Mouse (Mus musculus) cerebellum, adult 11 months (tissue): Measurements from ENCODE around the gene Esyt1.
"Not testable (repeated sequence)": the region's sequence is repeated elsewhere in the genome, so short reads cannot be mapped to it uniquely, and the experiment has no call there.

ENCODE experiments used
- DNase-seq: peaks from one replicate; pipeline ENCODE4 v3.0.0; 2022

Esyt1 gene

DNA sequence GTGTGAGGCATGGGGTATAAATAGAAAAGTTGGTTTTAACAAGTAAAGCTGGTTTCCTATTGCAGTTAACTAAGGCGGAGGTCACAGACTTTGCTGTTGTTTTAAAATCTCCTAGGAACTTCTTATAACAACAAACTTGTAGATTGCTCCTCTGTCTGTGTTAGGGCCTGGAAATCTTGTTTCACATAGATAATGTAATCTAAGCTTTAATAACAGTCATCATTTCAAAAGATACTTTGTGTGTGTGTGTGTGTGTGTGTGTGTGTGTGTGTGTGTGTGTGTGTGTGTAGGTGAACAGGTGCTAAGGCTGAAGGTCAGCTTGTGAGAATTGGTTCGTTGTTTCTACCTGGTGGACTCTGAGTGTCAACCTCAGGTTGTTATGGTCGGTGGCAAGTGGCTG, 21.7 kb downstream of the Esyt1 start:
- no peak for DNase-seq

DNA sequence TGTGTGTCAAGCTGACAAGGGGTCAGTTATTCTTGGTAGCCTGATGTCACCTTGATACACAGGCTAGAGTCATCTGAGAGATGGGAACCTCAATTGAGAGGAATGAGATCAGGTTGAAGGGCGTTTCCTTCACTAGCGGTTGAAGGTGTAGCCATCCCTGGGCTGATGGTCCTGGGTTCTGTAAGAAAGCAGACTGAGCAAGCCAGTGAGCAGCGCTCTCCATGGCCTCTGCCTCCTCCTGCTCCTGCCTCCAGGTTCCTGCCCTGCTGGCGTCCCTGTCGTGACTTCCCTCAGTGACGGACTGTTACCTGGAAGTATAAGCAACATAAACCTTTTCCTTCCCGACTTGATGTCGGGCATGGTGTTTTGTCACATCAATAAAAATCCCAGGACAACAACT, 22.1 kb downstream of the Esyt1 start:
- no peak for DNase-seq

- no peak for DNase-seq
Observed at GRCm38 (mm10) chr10:128502341-128502740, 23.3 kb downstream of the Esyt1 start.

GRCm38 (mm10) chr10:128499116-128499671, 26.5 kb downstream of the Esyt1 start:
- DNase-seq, result peak; percentile 58

DNA sequence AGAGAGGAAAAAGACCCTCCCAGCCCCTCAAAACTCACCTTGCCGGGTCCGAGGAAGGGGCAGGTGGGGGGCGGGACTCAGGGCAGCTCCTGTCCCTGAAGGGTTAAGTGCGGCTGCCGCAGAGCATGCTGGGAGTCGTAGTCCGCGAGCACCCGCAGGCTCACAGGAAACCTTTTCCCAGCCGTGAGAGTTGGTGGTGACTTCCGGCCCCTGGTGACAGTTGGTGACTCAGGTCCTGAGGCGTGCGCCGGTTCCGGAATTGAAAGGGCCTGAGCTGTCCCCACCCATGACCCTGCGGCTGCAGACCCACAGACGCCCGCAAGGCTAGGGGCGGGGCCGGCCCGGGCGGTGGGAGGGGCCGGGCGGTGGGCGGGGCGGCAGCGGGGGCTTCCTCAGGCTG, 27.1 kb downstream of the Esyt1 start, which contains the start of gene Myl6b:
Gene Myl6b, minus strand, starts transcription at position 96 of the 400 bp plus-strand sequence.
- peak; percentile 95 for DNase-seq

DNA sequence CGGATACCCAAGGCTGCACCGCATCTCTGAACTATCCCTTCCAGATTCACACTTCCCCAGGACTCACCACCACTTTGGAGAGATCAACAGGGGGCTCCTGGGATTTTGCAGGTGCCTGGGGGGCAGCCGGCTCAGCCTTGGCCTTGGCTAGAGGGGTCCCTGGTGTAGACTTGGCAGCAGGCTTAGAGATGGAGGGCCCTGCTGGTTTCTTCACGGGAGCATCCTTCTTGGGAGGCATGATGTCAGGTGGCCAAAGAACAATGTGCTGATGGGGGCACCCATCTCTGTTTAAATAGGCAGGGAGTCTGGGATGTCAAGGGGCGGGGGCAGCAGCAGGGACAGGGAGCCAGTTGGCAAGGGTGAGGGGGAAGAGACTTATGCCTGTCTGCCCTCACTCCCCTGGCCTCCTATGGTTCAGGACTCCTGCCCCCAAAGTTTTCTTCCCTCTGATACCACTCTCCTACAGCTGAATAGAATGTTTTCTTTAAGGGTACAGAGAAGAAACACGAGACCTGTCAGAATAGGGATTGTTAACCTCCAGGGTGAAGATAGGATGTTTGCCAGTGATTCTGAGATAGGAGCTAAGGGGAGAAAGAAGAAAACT, 28.4 kb downstream of the Esyt1 start:
- DNase-seq, result no peak

GRCm38 (mm10) chr10:128496509-128497077, 29.1 kb downstream of the Esyt1 start:
- DNase-seq, result no peak

GRCm38 (mm10) chr10:128495903-128496302, 29.8 kb downstream of the Esyt1 start:
- DNase-seq, result no peak

- no peak for DNase-seq
Observed at GRCm38 (mm10) chr10:128495270-128495669, 30.4 kb downstream of the Esyt1 start.

DNA sequence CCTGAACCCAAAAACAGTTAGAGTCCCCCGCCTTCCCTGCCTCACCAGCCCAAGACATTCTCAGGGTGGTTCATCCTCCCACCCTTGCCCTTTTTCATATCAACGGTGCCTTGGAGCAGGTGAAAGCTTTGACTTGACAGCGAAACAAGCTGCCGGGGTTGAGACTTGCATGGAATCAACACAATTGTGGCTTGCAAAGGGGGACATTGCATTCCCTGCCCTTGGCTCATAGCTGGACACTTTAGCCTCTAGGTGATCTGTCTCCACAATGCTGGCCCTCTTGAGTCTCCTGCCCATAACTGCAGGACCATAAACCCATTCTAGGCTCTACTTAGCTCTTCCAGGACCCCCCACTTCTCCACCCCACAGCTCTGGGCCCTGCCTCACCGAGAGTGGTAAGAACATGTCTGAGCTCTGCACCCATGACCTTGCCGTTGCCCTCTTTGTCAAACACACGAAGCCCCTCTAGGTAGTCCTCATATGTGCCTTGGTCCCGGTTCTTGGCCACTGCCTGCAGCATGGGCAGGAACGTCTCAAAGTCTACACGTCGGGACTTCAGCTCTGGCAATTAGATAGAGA, 30.9 kb downstream of the Esyt1 start:
- no peak for DNase-seq

DNA sequence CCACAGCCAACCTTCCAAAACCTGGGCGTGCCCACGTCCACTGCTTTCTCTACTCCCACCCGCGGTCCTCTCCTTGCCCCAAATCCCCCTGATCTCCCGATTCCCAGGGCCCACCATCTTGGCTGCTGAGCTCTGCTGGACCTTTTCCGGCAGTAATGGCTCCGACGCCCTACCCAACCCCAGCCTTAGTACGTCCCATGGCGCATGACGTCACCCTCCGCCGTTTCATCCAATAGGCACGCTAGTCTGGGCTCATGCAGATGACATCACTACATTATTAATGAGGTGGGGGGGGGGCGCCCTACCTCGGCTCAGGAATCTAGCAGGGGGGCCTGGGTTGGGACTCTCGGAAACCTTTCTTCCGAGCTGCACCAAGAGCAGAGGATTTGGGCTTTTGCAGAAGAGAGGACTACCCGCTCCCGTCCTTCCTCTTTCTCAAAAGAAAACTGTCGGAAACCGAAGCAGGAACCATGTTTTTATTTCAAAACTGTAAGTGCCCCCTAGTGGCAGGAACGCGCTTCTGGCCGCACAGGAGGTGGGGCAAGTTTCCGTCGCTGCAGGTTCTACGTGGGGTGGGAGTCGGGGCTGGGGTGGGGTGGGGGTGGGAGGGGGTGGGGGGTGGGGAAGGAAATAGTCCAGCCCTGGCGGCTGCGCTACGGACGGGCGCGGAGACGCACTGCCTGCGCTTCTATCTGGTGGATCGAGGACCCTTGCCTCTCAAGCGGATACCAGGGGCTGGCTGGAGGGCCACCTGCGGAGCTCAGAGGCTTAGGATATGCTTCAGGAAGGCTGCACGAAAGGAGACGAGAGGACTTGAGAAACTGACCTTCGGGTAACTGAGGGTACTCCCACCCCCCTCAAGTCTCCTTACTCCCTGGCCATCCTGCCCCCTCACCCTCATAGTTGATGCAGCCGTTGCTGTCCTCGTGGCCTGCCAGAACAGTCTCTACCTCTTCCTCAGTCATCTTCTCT, 31.7 kb downstream of the Esyt1 start, which contains the start of gene Myl6:
Gene Myl6, minus strand, starts transcription at position 451 of the 972 bp plus-strand sequence.
- DNase-seq, result peak; percentile 98

DNA sequence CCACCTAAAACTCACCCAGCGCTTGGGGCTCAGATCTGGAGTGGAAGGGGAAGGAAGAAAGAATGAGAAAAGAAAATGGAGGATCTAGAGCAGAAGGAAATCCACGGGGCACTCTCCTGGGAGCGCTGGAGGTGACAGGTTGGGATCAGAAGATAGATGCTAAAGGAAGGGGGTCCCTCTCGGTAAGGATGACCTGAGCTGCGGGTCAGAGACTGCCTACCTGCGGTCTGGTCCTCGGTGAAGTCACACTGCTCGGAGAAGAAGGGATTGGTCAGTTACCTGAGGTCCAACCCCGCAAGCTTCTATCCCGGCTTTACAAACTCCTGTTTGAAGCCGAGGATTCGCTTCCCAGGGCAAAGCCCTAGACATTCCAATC, 32.4 kb downstream of the Esyt1 start:
- DNase-seq, result no peak

- peak; percentile 50 for DNase-seq
Observed at GRCm38 (mm10) chr10:128492633-128493311, 32.9 kb downstream of the Esyt1 start.

GRCm38 (mm10) chr10:128492051-128492450, 33.6 kb downstream of the Esyt1 start:
- DNase-seq, result not testable (repeated sequence)

DNA sequence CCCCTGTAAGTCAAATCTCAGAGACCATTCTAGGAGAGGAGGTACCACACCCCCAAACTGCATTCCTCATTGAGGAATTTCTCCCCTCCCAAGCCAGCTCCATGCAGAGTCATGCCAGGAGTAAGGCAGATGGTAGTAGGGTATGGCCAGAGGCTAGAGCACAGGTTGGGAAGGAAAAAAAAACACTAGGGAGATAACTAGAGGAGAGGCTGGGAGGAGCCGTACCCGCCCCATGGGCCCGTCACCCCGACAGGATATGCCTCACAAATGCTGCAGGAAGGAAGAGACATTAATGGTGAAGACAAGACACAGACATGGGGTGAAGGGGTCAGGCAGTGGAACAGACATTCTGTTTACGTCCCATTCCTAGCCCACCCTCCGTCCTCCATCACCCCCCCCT, 34.2 kb downstream of the Esyt1 start:
- DNase-seq, result no peak

- DNase-seq, result no peak
Observed at GRCm38 (mm10) chr10:128490912-128491311, 34.8 kb downstream of the Esyt1 start.

- DNase-seq, result no peak
Observed at GRCm38 (mm10) chr10:128490232-128490631, 35.4 kb downstream of the Esyt1 start.

- no peak for DNase-seq
Observed at GRCm38 (mm10) chr10:128489785-128490184, 35.9 kb downstream of the Esyt1 start.

DNA sequence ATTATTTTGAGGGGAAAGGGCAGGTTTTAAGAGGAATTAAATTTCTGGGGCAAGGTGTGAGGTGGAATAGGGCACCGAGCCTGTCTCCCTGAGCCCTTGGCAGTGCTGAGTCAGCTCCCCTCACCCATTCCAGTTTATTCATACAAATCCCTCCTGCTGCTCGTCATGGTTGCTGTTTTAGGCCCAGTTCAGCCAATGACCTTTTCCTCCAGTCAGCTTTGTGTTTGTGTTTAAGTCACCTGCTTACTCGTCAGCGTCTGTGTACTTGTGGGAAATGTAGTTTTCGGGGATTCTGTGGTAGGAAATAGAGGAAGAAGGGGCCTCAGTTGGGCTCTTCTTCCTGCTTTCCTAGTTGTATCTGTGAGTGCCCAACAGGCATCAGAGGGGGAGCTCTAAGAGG, 36.3 kb downstream of the Esyt1 start:
- DNase-seq, result no peak

GRCm38 (mm10) chr10:128488776-128489175, 36.9 kb downstream of the Esyt1 start:
- DNase-seq, result no peak

DNA sequence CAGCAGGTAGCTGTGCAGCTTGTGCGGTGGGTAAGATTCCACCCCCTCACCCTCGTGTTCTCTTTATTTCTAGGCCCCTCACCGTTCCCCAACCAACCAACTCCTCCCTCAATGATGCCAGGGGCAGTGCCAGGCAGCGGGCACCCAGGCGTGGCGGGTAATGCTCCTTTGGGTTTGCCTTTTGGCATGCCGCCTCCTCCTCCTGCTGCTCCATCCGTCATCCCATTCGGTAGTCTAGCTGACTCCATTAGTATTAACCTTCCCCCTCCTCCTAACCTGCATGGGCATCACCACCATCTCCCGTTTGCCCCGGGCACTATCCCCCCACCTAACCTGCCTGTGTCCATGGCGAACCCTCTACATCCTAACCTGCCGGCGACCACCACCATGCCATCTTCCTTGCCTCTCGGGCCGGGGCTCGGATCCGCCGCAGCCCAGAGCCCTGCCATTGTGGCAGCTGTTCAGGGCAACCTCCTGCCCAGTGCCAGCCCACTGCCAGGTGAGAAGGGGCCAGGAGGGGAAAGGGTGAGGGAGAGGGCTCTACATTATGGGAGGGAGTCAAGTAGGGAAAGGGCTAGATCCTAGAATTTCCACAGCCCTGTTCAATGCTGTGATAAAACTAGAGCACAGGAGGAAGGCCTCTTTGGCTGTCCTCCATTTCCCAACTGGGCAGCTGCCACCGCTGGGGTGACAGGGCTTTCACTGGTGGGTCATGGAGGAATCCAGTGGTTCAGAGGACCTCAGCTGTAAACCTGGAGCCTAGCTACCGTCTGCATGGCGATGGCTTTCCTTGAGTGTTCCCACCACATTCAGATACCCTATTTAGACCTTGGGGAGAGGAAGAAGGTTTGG, 37.6 kb downstream of the Esyt1 start:
- DNase-seq, result peak; percentile 56
